Mouse (Mus musculus) limb, embryonic 10.5 days (tissue): ENCODE results near the gene Chpf. TPM values are rescaled to one million over a fixed set of nuclear protein-coding genes. Genes with fewer than 3 reads are reported as not detected.
A peak's percentile ranks its signal among the peaks of the same experiment; 100 is the strongest.

ENCODE experiments used
- DNase-seq: peaks from one replicate; pipeline ENCODE4 v3.0.0-alpha.2; 2017; ENCODE audit warnings: low spot score
- H3K27ac ChIP-seq: fragments of 300-500 bp; sonication (generic); 2 replicates; pipeline ENCODE4 v1.5.1; 2016; ENCODE audit warnings: mild to moderate bottlenecking
- H3K27me3 ChIP-seq: fragments of 300-500 bp; sonication (generic); 2 replicates; pipeline ENCODE4 v1.6.1; 2016; ENCODE audit warnings: low read depth, mild to moderate bottlenecking; ENCODE audit not compliant: poor library complexity, severe bottlenecking
- H3K36me3 ChIP-seq: fragments of 300-500 bp; sonication (generic); 2 replicates; pipeline ENCODE4 v1.6.1; 2016; ENCODE audit warnings: mild to moderate bottlenecking, moderate library complexity
- H3K4me1 ChIP-seq: fragments of 300-500 bp; sonication (generic); 2 replicates; pipeline ENCODE4 v1.6.1; 2016
- H3K4me3 ChIP-seq: fragments of 300-500 bp; sonication (generic); 2 replicates; pipeline ENCODE4 v1.5.1; 2016; ENCODE audit warnings: mild to moderate bottlenecking, moderate library complexity
- H3K9me3 ChIP-seq: fragments of 300-500 bp; sonication (generic); replicated peaks from 2 replicates; pipeline ENCODE4 v1.6.1; 2016; ENCODE audit warnings: mild to moderate bottlenecking
- WGBS: fragments of 180-500 bp; shearing (Covaris S2); methylation state at CpG from one replicate; pipeline ENCODE4 v1.1.7; 2016; 5-methylcytosine and 5-hydroxymethylcytosine counted together
- polyA plus RNA-seq: library from polyadenylated mRNA; unstranded; fragments of >200 nt; fragmentation: Nextera tagmentation; extraction: Ambion mirVana; gene quantifications from 2 replicates; pipeline ENCODE4 v1.2.1, GENCODE M21; 2016

Gene Chpf
- polyA plus RNA-seq, 1 experiment from 2014 or later = 23.7 TPM

DNA sequence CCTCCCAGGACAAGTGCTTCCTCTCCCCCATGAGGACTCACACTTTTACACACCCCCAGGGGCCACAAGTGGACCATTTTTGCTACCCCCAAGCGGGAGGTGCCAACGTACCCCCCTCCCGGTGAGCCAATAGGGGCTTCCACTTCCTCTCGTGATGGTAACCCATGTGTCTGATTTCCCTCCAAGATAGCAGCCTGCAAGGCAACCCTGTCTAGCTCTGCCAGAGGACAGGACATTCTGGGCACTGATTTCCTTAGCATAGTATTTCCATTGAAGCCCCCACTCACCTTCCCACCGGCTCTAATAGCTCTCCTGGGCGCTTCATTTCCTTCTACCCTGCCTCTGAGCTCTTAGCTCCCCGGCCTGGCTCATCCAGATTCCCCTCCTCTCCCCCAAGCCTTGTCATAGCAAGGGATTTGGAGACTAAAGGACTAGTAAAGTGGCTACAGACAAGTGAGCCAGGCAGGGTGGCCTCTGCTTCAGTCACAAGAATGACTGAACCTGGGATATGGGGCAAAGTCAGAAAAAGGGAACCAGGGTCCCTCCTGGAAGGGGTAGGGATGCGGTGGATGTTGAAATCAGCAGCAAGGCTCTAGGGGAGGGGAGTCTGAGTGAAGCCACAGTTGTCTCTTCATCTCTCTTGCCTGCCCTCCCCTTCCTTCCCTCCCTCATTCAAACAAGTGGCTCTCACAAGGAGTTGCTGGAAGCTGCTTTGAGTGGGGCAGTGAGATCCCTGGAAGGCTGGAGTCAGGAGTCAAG is 29.6 kb downstream of the Chpf start:
- no peaks in the 10 kb centered on the region for H3K36me3 ChIP-seq
- WGBS = 2% methylated on average over 8 of the region's 8 CpGs
- H3K27me3 ChIP-seq = peaks cover 98% of the 10 kb centered on the region
- no peaks in the 10 kb centered on the region for H3K9me3 ChIP-seq
- peak overlapping the region; percentile 70 for H3K27ac ChIP-seq
- DNase-seq = no peak
- peak overlapping the region; percentile 45 for H3K4me3 ChIP-seq
- peaks cover 100% of the 10 kb centered on the region for H3K4me1 ChIP-seq

DNA sequence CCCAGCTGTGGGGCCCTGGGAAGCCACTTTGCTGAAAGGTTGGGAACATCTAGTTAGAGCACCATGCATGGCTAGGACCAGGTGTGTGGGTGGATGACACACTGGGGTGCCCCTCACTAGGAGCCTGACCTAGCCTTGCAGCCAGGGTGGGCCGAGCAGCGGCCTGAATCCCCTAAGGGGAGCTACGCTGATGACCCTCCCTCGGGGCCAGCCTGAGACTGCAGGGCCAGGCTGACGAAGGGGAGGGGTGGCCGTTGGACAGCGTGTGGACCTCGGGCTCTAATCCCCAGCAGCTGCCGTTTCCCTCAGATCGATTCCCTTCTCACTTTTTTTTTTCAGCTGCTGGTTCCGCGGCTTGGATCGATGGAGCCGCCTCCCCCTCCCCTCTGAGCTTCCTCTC is 30.2 kb downstream of the Chpf start:
- peak; percentile 60 for DNase-seq
- H3K4me3 ChIP-seq = peak overlapping the region; percentile 39
- peaks cover 100% of the 10 kb centered on the region for H3K4me1 ChIP-seq
- no peaks in the 10 kb centered on the region for H3K9me3 ChIP-seq
- no peaks in the 10 kb centered on the region for H3K36me3 ChIP-seq
- H3K27ac ChIP-seq = peak overlapping the region; percentile 70
- peaks cover 98% of the 10 kb centered on the region for H3K27me3 ChIP-seq
- under 1% methylated on average over 14 of the region's 14 CpGs for WGBS

DNA sequence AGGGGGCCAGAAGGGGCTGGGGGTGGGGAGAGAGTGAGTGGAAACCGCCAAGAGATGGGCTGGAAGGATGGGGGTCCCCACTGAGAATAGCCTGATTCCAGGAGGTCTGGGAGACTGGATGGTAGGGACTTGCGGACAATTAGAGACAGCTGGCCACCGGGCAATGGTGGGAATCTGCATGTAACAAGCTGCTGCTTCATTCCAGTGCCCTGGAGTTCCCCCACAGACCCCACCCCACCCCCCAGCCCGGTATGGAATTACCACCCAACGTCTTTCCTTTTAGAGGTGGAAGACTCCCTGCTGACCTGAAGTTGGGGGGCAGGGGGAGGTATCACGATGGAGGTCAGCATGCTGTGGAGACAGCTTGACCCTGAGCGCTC is 31.1 kb downstream of the Chpf start:
- no peaks in the 10 kb centered on the region for H3K9me3 ChIP-seq
- H3K27me3 ChIP-seq = peaks cover 98% of the 10 kb centered on the region
- H3K4me1 ChIP-seq = peaks cover 100% of the 10 kb centered on the region
- peak overlapping the region; percentile 70 for H3K27ac ChIP-seq
- DNase-seq = peak; percentile 63
- H3K4me3 ChIP-seq = peak overlapping the region; percentile 39
- WGBS = 4% methylated on average over 7 of the region's 7 CpGs
- no peaks in the 10 kb centered on the region for H3K36me3 ChIP-seq

DNA sequence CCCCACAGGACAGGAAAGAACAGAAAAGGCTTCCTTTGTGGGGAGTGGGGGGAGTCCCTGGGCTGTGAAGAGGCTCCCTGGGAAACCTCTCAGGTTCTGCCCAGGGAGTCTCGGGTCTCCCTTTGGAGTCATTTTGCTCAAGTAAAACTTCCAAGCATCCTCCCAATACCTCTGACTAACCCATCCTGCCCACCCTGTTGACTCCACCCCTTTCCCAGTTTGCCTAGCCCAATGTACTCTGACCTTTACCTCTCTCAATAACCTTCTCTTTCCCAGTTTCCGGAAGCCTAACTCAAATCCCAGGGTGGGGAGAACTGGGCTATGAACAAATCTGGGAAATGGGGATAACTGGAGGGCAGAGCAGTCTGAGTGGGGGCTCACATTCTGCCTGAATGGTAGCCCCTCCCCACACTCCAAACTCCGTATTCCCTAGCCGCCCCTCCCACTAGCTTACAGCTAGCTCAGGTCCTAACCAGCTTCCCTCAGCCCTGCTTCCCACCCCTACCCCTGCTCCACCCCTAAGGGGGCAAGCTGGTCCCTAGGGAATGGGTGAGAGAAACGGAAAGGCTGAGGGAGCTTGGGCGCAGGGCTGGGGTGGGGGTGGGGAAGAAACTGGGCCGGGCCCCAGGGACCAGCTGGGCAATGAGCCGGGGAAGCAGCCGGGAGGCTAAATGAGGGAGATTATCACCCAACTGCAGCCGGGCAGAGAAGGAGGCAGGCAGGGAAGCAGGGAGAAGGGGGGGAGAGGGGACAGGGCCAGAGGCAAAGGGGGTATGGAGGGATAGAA is 31.6 kb downstream of the Chpf start:
- H3K27ac ChIP-seq = peak overlapping the region; percentile 70
- no peaks in the 10 kb centered on the region for H3K36me3 ChIP-seq
- WGBS = under 1% methylated on average over 10 of the region's 10 CpGs
- H3K27me3 ChIP-seq = peaks cover 98% of the 10 kb centered on the region
- peak overlapping the region; percentile 39 for H3K4me3 ChIP-seq
- DNase-seq = no peak
- no peaks in the 10 kb centered on the region for H3K9me3 ChIP-seq
- H3K4me1 ChIP-seq = peaks cover 100% of the 10 kb centered on the region

DNA sequence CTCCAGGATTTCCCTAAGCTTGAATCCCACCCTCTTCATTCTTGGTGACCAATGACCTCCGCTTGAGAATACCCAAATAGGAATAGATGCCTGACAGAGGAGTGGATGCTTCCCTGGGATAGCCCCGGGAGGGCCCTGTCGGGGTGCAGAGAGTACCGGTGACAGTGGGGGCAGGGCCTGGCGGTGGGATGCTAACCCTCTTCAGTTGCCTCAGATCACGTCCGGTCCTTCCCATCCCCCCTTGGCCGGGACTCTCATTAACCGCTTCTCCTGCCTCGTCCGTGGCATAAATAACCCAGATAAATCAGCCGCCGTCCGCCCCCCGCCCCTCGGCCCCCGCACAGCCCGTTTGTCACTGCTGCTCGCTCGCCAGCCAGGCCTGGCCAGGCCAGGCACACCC is 32.5 kb downstream of the Chpf start:
- Histone ChIP-seq H3K4me3 (peak overlapping the region; percentile 41), H3K27ac (peak overlapping the region; percentile 65), H3K9me3 (no peaks in the 10 kb centered on the region), H3K4me1 (peaks cover 98% of the 10 kb centered on the region), H3K36me3 (no peaks in the 10 kb centered on the region), H3K27me3 (peaks cover 95% of the 10 kb centered on the region)
- DNase-seq = peak; percentile 69
- WGBS = under 1% methylated on average over 20 of the region's 20 CpGs

DNA sequence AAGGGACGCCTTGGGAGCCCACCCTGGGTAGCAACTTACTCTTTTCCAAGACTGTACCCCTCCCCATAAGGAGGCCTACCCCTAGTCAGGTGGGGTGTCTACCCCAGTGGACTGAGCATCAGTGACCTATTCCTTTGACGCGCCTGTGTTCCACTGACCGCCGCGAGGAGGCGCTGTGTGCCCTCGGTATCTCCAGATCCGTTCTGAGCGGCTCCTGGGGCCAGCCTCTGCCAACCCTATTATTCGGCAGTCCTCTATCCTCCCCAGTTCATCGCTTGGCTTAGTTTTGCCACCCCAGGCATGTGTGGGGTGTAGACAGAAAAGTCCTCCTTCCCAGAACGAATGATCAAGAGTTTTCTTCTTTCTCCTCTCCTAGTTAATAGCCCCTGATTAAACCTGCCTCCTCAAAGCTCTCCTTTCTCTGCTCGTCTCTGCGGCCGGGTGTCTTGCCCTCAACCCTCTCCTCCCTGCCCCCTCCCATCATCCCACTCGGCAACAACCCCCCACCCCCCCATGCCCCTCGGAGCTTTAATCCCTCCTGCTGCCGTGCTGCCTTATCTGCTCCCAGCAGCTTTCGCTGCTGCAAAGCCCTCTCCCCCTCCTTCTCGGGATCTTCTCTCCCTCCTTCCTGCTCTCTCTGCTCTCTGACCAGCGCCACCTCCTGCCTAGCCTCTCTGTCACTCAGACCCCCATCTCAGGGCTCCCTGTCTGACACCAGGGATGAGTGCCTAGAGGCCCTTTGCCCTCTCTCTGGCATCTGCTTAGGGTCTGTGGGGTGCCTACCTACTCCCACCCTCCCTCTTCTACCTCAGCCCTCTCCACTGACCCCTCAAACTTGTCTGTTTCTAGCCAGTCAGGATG is 33.1 kb downstream of the Chpf start:
- Histone ChIP-seq H3K27ac (peak overlapping the region; percentile 65), H3K36me3 (peaks cover 1% of the 10 kb centered on the region; the same call in 1 of the 2 replicates), H3K27me3 (peaks cover 91% of the 10 kb centered on the region), H3K4me3 (peak overlapping the region; percentile 41), H3K4me1 (peaks cover 91% of the 10 kb centered on the region), H3K9me3 (no peaks in the 10 kb centered on the region)
- peak; percentile 91 for DNase-seq
- WGBS = under 1% methylated on average over 22 of the region's 22 CpGs

DNA sequence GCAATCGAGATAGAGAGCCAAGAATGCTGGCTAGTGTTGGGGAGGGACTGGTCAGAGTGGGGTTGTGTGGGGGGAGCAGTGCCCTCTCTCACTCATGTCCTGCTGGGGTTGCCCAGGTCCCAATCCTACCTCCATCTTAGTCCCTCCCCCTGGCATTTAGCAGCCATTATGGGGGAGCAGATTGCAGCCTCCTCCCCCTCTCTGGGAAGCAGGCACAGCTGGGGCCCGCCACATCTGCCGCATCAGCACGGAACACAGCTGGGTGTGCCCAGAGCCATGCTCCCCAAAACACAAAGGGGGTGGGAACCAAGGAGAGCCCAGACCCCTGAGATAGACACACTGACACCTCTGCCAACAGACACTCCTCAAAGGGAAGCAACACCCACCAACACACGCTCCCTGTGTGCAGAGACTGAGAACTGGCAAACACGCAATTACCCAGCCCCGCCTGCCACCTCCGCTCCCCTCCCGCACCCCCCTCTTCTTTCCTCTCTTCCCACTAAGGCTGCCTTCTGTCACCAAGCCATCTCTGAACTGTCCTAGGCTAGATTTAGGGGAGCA is 33.9 kb downstream of the Chpf start:
- DNase-seq = no peak
- Histone ChIP-seq H3K27ac (0 out of 2 replicates have a peak overlapping the region, but pooled peaks have one; percentile 65), H3K9me3 (no peaks in the 10 kb centered on the region), H3K36me3 (peaks cover 9% of the 10 kb centered on the region), H3K4me3 (0 out of 2 replicates have a peak overlapping the region, but pooled peaks have one; percentile 9), H3K4me1 (peaks cover 83% of the 10 kb centered on the region), H3K27me3 (peaks cover 84% of the 10 kb centered on the region)
- 9% methylated on average over 9 of the region's 9 CpGs for WGBS

DNA sequence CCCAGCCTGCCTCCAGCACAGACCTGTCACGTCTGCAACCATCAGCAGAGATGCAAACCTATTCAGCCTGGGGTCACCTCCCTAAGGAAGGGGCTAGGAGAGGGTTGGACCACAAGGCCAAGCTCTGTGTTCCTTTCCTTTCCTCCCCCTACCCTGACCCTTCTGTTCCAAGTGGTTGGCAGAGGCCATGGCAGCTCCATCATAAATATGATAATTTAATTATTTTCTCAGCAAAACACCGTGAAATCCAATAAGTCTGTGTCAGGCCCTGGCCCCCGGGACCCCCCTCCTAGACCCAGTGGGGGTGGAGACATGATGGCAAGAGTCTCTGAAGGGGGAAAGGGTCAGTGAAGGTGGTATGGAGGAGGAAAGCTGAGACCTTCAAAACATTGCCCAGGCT is 34.9 kb downstream of the Chpf start:
- H3K4me3 ChIP-seq = no peak overlapping the region
- DNase-seq = no peak
- peaks cover 10% of the 10 kb centered on the region for H3K36me3 ChIP-seq
- H3K9me3 ChIP-seq = no peaks in the 10 kb centered on the region
- H3K4me1 ChIP-seq = peaks cover 77% of the 10 kb centered on the region
- H3K27ac ChIP-seq = no peak overlapping the region
- H3K27me3 ChIP-seq = peaks cover 74% of the 10 kb centered on the region
- 23% methylated on average over 3 of the region's 3 CpGs for WGBS

DNA sequence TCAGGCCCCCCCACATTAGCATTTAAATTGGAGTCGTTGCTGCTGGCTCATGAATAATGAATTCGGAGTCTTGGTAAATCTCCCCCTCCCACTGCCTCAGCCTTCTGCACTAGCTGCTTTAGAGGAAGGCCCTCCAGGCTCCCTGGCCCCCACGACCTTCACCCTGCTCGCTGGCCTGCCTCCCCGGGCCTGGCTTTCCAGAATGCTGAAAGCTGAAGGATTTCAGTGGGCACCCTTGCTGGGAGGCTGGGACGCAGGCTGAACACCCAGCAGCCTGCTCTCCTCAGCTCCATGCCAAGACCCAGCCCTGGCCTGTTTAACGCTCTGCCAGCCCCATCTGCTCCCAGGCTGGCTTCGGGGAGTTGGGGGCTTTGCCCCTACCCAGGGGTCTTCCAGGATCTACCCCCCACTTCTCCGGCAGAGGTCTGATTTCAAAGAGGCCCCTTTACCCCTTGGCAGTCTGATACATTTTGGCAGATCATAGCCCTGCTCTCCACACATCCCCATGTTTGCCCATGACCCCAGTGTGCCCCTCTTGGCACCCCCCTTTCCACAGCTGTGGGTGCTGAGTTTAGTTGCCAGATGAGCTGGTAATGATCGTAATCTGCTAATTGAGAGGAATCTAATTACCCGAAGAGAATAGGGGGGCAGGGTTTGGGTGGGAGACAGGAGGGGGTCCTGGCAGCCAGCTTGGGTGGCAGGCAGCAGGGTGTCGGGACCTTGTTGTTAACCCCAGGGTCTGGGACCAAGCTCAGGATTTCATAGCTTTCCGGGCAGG is 35.7 kb downstream of the Chpf start:
- no peak for DNase-seq
- no peak overlapping the region for H3K4me3 ChIP-seq
- 22% methylated on average over 13 of the region's 13 CpGs for WGBS
- peaks cover 10% of the 10 kb centered on the region for H3K36me3 ChIP-seq
- peaks cover 77% of the 10 kb centered on the region for H3K4me1 ChIP-seq
- peak overlapping the region; percentile 32; the same call in 1 of the 2 replicates for H3K27ac ChIP-seq
- peaks cover 66% of the 10 kb centered on the region for H3K27me3 ChIP-seq
- no peaks in the 10 kb centered on the region for H3K9me3 ChIP-seq

DNA sequence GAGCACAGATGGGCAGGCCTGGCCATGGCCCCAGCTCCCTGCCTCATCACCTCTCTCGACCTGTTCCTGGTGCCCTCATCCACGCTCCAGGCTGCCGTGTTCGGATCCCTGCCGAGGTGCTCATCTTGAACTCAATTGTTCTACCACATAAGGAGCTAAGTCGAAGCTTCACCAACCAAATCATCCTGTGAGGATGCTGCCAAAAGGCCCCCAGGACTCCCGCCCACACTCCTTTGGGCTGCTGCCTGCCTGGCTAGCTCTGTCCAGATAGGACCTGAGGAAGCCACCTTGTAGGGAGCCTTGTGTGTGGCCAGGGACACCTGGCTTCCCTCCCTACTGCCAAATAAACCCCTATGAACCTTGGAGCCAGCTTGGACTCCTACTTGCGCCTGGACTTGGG is 36.3 kb downstream of the Chpf start:
- no peak for DNase-seq
- Histone ChIP-seq H3K36me3 (peaks cover 10% of the 10 kb centered on the region), H3K9me3 (no peaks in the 10 kb centered on the region), H3K27ac (0 out of 2 replicates have a peak overlapping the region, but pooled peaks have one; percentile 32), H3K4me3 (no peak overlapping the region), H3K4me1 (peaks cover 72% of the 10 kb centered on the region), H3K27me3 (peaks cover 60% of the 10 kb centered on the region)
- WGBS = 59% methylated on average over 8 of the region's 8 CpGs

DNA sequence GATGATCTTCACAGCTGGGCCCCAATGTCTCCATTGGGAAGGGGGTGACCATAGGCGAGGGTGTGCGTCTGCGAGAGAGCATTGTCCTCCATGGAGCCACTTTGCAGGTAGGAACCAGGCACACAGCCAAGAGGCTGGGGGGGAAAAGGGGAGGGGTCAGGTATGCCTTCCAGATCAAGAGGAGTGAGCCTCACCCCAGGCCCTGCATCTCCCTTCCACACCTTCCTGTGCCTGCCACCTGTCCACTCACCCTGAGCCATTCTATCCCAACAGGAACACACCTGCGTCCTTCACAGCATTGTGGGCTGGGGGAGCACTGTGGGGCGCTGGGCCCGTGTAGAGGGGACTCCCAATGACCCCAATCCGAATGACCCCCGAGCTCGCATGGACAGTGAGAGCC is 36.9 kb downstream of the Chpf start:
- Histone ChIP-seq H3K36me3 (peaks cover 10% of the 10 kb centered on the region), H3K27me3 (peaks cover 53% of the 10 kb centered on the region), H3K4me3 (no peak overlapping the region), H3K9me3 (no peaks in the 10 kb centered on the region), H3K4me1 (peaks cover 72% of the 10 kb centered on the region), H3K27ac (no peak overlapping the region)
- 82% methylated on average over 9 of the region's 9 CpGs for WGBS
- DNase-seq = no peak
